In genomic region chr6:14583829-14584228, GRCm38 (mm10) we compare ENCODE assay signal across 20 mouse cellular contexts.
DNase-seq lines count a peak whose midpoint lies in the region; ATAC-seq lines count a peak whose summit lies in the region.
"Had no signal": no experiment of that assay in that cellular context is flagged by ENCODE, and none has a peak within 500 bp of the region (broad histone marks: within the 10 kb centered on the region; RNA-seq: fewer than 3 reads in every experiment).

No protein-coding gene starts in this region.

- no peak overlapping the region for H3K4me2 ChIP-seq in limb, embryonic 13.5 days (replicated peaks)
- H3K4me2 ChIP-seq: embryonic facial prominence, embryonic 15.5 days; hindbrain, embryonic 14.5 days; intestine, embryonic 15.5 days had no signal

- no peak for DNase-seq in limb, embryonic 10.5 days (ENCODE audit: low spot score)
- DNase-seq in gastrocnemius, adult 8-10 months (ENCODE audit: low spot score in 2 of 2): peak; percentile 39 to 70
- peak; percentile 63 for DNase-seq in gastrocnemius, postnatal 25 days
- DNase-seq in spleen, adult 12 weeks (ENCODE audit: low spot score): no peak
- DNase-seq in adrenal gland, postnatal 25 days: no peak
- DNase-seq: adrenal gland, adult 8-10 months; cerebellum, adult 11 months; cerebellum, adult 8-10 months; cerebellum, postnatal 36 days; heart, adult 18-20 months; heart, postnatal 14 days had no signal

- H3K27ac ChIP-seq in limb, embryonic 13.5 days: no peak overlapping the region
- no peak overlapping the region for H3K27ac ChIP-seq in limb, embryonic 10.5 days
- H3K27ac ChIP-seq: embryonic facial prominence, embryonic 15.5 days; forebrain, embryonic 10.5 days; heart, embryonic 10.5 days; hindbrain, embryonic 10.5 days; hindbrain, embryonic 14.5 days; intestine, embryonic 15.5 days had no signal

- H3K36me3 ChIP-seq in limb, embryonic 13.5 days: no peaks in the 10 kb centered on the region
- no peaks in the 10 kb centered on the region for H3K36me3 ChIP-seq in limb, embryonic 10.5 days
- H3K36me3 ChIP-seq: embryonic facial prominence, embryonic 15.5 days; forebrain, embryonic 10.5 days; heart, embryonic 10.5 days; hindbrain, embryonic 10.5 days; intestine, embryonic 15.5 days had no signal

- ATAC-seq in limb, embryonic 13.5 days (ENCODE audit: low FRiP score, low read depth): peak; percentile 66; the same call in 1 of the 2 replicates
- ATAC-seq: forebrain, embryonic 14.5 days; intestine, embryonic 15.5 days had no signal

- no peaks in the 10 kb centered on the region for H3K9me3 ChIP-seq in limb, embryonic 13.5 days
- no peaks in the 10 kb centered on the region for H3K9me3 ChIP-seq in limb, embryonic 10.5 days (replicated peaks)
- H3K9me3 ChIP-seq: embryonic facial prominence, embryonic 15.5 days; forebrain, embryonic 10.5 days; heart, embryonic 10.5 days; hindbrain, embryonic 10.5 days; intestine, embryonic 15.5 days had no signal

- H3K27me3 ChIP-seq in limb, embryonic 13.5 days: no peaks in the 10 kb centered on the region
- no peaks in the 10 kb centered on the region for H3K27me3 ChIP-seq in limb, embryonic 10.5 days (ENCODE audit: low read depth, poor library complexity, severe bottlenecking)
- H3K27me3 ChIP-seq: embryonic facial prominence, embryonic 15.5 days; intestine, embryonic 15.5 days had no signal

- WGBS in limb, embryonic 13.5 days: 27% methylated on average over 1 of the region's 1 CpGs
- 75% methylated on average over 1 of the region's 1 CpGs for WGBS in limb, embryonic 10.5 days

- no peak overlapping the region for H3K4me3 ChIP-seq in limb, embryonic 13.5 days
- H3K4me3 ChIP-seq in limb, embryonic 10.5 days: no peak overlapping the region
- H3K4me3 ChIP-seq: embryonic facial prominence, embryonic 15.5 days; erythroblast, embryonic 14.5 days; forebrain, embryonic 10.5 days; heart, embryonic 10.5 days; hindbrain, embryonic 10.5 days; intestine, embryonic 15.5 days had no signal

- H3K4me1 ChIP-seq in limb, embryonic 13.5 days: no peaks in the 10 kb centered on the region
- no peaks in the 10 kb centered on the region for H3K4me1 ChIP-seq in limb, embryonic 10.5 days
- H3K4me1 ChIP-seq: embryonic facial prominence, embryonic 15.5 days; forebrain, embryonic 10.5 days; heart, embryonic 10.5 days; hindbrain, embryonic 10.5 days; intestine, embryonic 15.5 days had no signal

- H3K9ac ChIP-seq in limb, embryonic 13.5 days: no peak overlapping the region
- H3K9ac ChIP-seq: embryonic facial prominence, embryonic 15.5 days; hindbrain, embryonic 14.5 days; intestine, embryonic 15.5 days had no signal

Comparison
In these comparisons a context has a peak if more than half of its experiments do, and no peak if none do; other contexts are left out.
1. DNase-seq: peak in gastrocnemius, adult 8-10 months (2 of 2) and gastrocnemius, postnatal 25 days (single experiment); none in limb, embryonic 10.5 days (single experiment), spleen, adult 12 weeks (single experiment) and adrenal gland, postnatal 25 days (single experiment).